Mouse (Mus musculus): Measurements from ENCODE around the gene Piezo1.

The Piezo1 gene

DNA sequence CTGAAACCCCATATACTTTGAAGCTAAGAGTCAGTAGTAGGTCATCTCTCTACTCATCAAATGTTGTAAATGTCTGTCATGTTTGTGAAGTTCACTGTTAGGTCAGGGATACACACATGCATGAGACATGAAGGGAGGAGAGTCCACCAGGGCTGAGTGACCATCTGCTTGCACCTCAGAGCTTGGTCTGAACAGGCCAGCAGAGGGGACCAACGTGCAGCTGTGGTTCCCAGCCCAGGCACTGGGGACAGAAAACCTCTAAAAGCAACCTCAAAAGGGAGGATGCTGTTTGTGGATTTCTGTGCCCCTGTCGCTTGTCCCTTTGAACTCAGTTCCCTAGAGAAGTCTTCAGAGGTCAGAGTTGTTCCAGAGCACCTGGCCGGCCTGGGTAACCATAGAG is 105.9 kb downstream of the Piezo1 start:
- no peak for DNase-seq

GRCm38 (mm10) chr8:122444058-122444748 is 106.9 kb downstream of the Piezo1 start:
- peak; percentile 49 for DNase-seq

DNA sequence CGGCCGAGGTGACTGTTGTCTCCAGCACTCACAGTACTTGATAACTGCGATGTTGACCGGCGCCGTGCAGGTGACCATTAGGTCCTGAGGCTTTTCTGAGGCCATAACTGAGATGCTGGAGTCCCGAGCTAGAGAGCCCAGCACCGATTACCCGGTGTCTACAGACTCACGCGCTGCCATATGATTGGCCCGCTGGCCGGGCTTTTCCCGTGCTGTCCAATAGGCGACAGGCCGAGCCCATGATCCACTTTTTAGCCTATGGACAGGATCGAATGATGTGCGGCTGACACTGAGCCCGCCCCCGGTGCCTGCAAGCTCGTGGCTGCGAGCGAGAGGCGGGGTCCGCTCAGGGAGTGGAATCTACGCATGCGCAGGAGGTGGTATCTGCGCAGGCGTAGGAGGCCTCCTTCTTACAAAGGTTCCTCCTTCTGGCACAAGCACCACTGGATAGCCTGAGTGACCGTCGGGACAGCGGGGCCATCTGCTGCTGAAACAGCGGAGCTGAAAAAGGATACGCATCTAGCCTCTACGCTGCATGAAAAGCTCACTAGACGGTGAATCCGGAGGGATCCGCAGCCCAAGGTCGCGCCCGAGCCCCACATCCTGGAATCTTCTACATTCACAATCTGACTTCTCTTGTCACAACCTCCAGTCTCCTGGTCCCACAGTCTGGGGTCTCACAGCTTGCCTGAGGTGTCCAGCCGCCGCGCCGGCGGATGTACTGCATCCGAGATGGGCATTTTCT is 107.7 kb downstream of the Piezo1 start, which contains the start of gene Mvd:
TSS of gene Mvd (minus strand) at position 161 of the 745 bp plus-strand sequence.
- peak; percentile 97 for DNase-seq

- no peak for DNase-seq
Measured at GRCm38 (mm10) chr8:122442781-122443180, 108.3 kb downstream of the Piezo1 start.

DNA sequence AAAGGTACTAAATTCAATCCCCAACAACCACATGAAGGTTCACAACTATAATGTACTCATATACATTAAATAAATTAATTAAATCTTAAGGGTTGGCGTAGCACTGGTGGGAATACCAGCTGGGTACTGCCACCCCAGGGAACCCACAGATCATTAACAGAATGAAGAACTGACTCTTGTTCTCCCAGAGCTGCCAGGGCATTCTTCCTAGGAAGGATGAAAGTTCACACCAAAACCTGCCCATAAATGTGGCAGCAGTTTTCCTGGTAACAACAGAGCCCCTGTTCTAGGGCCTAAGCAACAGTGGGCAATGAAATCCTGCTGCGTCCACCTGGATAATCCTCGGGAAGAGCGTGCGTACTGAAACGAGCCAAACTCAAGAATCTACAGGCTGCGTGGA is 108.8 kb downstream of the Piezo1 start:
- no peak for DNase-seq

DNA sequence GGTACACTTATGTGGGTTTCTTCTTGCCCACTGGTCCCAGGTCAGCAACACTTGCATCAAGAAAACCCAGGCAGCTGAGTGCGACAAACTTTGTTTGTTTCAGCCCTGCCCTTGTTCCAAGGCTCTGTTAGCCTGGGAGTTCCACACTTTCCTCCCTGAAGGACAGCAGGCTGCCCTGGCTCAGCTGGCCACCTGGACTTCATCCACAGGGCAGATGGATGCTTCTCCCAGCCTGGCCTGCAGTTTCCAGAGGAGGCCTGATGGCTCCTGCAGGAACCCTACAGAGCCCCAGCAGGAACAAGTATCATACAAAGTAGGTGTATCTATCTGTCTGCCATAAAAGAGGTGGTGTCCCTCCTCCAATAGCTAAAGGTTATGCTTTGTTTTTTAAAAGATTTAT is 109.8 kb downstream of the Piezo1 start:
- DNase-seq = no peak

- DNase-seq = no peak
Measured at GRCm38 (mm10) chr8:122439336-122439735, 111.8 kb downstream of the Piezo1 start.

- peak; percentile 37 for DNase-seq
Measured at GRCm38 (mm10) chr8:122437708-122438331, 113.3 kb downstream of the Piezo1 start.

DNA sequence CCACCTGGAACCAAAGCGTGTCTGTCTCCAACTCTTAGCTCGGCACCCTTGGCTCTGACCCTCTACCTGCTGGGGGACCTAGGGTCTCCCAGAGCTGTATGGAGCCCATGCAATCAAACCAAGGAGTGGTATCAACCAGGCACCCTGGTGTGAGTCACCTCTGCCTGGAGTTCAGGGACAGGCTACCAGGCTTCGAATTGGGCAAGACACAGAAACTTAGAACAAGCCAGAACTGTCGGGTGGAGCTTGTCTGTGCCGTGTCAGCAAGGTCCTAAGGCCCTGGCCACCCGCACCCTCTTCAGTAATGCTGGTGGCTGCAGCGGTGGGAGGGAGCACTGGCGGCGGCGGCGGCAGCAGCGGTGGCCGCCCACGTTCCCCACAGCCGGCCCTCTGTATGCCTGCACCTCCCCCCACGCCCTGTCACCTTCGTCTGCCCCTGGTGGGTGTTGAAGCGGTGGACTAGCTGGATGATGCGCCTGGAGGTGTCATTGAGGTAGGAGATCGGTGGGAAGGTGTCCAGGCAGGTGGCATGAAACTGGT is 114.5 kb downstream of the Piezo1 start:
- DNase-seq = no peak

DNA sequence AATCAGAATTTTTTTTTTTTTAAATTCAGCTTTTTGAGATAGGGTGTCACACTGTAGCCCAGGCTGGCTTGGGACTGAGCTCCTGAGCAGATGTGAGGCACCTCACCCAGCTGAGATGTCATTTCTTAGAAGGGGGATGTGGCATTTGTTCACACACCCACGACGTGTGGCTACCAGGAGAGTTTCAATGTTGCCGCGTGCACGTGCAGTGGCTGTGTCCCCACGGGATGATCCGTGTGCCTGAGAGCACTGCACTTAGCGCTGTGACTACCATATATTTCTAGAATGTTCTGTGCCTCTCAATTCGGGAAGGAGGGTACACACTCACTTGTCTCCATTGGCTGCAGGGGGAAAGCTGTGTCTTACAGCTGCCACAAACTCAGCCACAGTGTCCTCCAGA is 115.0 kb downstream of the Piezo1 start:
- DNase-seq = no peak

DNA sequence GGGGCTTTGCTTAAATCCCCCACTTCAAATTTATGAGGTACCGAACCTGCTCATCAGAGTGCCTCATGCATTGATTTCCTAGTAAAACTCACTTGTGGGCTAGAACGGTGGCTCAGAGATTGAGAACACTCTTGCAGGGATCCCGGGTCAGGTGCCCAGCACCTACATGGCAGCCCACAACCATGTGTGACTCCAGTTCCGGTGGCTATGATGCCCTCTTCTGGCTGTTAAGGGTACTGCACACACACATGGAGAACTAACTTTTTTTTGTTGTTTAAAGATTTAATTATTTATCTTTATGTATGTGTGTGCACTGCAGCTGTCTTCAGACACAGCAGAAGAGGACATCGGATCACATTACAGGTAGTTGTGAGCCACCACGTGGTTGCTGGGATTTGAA is 115.8 kb downstream of the Piezo1 start:
- no peak for DNase-seq

- DNase-seq = no peak
Measured at GRCm38 (mm10) chr8:122433269-122433905, 117.7 kb downstream of the Piezo1 start.

- peak; percentile 89 for DNase-seq
Measured at GRCm38 (mm10) chr8:122432443-122433268, 118.5 kb downstream of the Piezo1 start, which contains the start of gene Cyba. Cyba (minus strand) TSS chr8:122432930.

Measured in thymus, postnatal 25 days (tissue).